Mouse (Mus musculus) MEL (cell line): ENCODE measurements around the gene Wbp2. TPM values are rescaled to one million over a fixed set of nuclear protein-coding genes. Genes with fewer than 3 reads are reported as not detected.
A peak's percentile ranks its signal among the peaks of the same experiment; 100 is the strongest.

Experiments
- DNase-seq: peaks from one replicate; pipeline ENCODE4 v3.0.0; 2011; ENCODE audit warnings: low read depth, low spot score
- H3K27ac ChIP-seq: 2 replicates; pipeline ENCODE4 v1.5.1; 2012; ENCODE audit warnings: low read depth, mild to moderate bottlenecking, control low read depth, low read length, moderate library complexity; ENCODE audit not compliant: control insufficient read depth
- H3K27me3 ChIP-seq, 2 experiments: fragments of 150-350 bp in 1 of 2; sonication (generic) in 1 of 2; 2 replicates each; pipeline ENCODE4 v1.6.1; 2012; ENCODE audit warnings: low read length in 2 of 2, mild to moderate bottlenecking in 2 of 2, improper control_type of control experiment in 1 of 2, moderate library complexity in 1 of 2; ENCODE audit not compliant: insufficient read depth in 2 of 2, control insufficient read depth in 1 of 2
- H3K36me3 ChIP-seq, 2 experiments: 2 replicates each; pipeline ENCODE4 v1.6.1; 2012 to 2014; ENCODE audit warnings: low read length in 2 of 2, improper control_type of control experiment in 1 of 2, inconsistent platforms in 1 of 2, mild to moderate bottlenecking in 1 of 2; ENCODE audit not compliant: insufficient read depth in 2 of 2, control insufficient read depth in 1 of 2
- H3K4me1 ChIP-seq, 2 experiments: fragments of 150-350 bp in 1 of 2; sonication (generic) in 1 of 2; 2 replicates each; pipeline ENCODE4 v1.6.1; 2012; ENCODE audit warnings: low read length in 2 of 2, improper control_type of control experiment in 1 of 2, mild to moderate bottlenecking in 1 of 2; ENCODE audit not compliant: insufficient read depth in 2 of 2, control insufficient read depth in 1 of 2
- H3K4me3 ChIP-seq, 2 experiments: fragments of 150-350 bp in 1 of 2; sonication (generic) in 1 of 2; 2 replicates each; pipeline ENCODE4 v1.5.1; 2012; ENCODE audit warnings: low read depth in 2 of 2, low read length in 2 of 2, mild to moderate bottlenecking in 2 of 2, moderate library complexity in 2 of 2, control low read depth in 1 of 2, improper control_type of control experiment in 1 of 2; ENCODE audit not compliant: control insufficient read depth in 1 of 2, insufficient read depth in 1 of 2
- H3K79me2 ChIP-seq: 2 replicates; pipeline ENCODE4 v1.6.1; 2012; ENCODE audit warnings: mild to moderate bottlenecking, low read length, moderate library complexity; ENCODE audit not compliant: control insufficient read depth, poor library complexity, insufficient read depth
- H3K9ac ChIP-seq: 2 replicates; pipeline ENCODE4 v1.6.1; 2012; ENCODE audit warnings: low read depth, mild to moderate bottlenecking, control low read depth, low read length, moderate library complexity; ENCODE audit not compliant: control insufficient read depth, poor library complexity, severe bottlenecking
- H3K9me3 ChIP-seq: fragments of 150-350 bp; sonication (generic); replicated peaks from 2 replicates; pipeline ENCODE4 v1.6.1; 2012; ENCODE audit warnings: mild to moderate bottlenecking, low read length, improper control_type of control experiment, moderate library complexity; ENCODE audit not compliant: insufficient read depth
- BHLHE40 ChIP-seq: IDR thresholded peaks from 2 replicates; pipeline ENCODE4 v1.6.1; 2012; ENCODE audit warnings: low read depth, mild to moderate bottlenecking, inconsistent platforms, low read length, improper control_type of control experiment, borderline replicate concordance
- CHD2 ChIP-seq: IDR thresholded peaks from 2 replicates; pipeline ENCODE4 v1.6.1; 2011; ENCODE audit warnings: low read length, improper control_type of control experiment
- CTCF ChIP-seq, 3 experiments: IDR thresholded peaks in 2 of 3; conservative IDR thresholded peaks in 1 of 3; 2 replicates each; pipeline ENCODE4 v1.5.1; 2011 to 2012; ENCODE audit warnings: low read length in 3 of 3, low read depth in 2 of 3, mild to moderate bottlenecking in 2 of 3, improper control_type of control experiment in 1 of 3, inconsistent platforms in 1 of 3, mixed read lengths in 1 of 3, moderate library complexity in 1 of 3; ENCODE audit not compliant: control insufficient read depth in 1 of 3, insufficient read depth in 1 of 3, poor library complexity in 1 of 3, severe bottlenecking in 1 of 3
- ETS1 ChIP-seq: IDR thresholded peaks from 2 replicates; pipeline ENCODE4 v1.6.1; 2012; ENCODE audit warnings: low read depth, mild to moderate bottlenecking, inconsistent platforms, low read length, improper control_type of control experiment, moderate library complexity
- GABPA ChIP-seq: IDR thresholded peaks from 2 replicates; pipeline ENCODE4 v1.6.1; 2012; ENCODE audit warnings: low read depth, mild to moderate bottlenecking, inconsistent platforms, low read length, improper control_type of control experiment, moderate library complexity
- GATA1 ChIP-seq: IDR thresholded peaks from 2 replicates; pipeline ENCODE4 v1.6.1; 2011; ENCODE audit warnings: low read depth, low read length, improper control_type of control experiment
- HCFC1 ChIP-seq: IDR thresholded peaks from 2 replicates; pipeline ENCODE4 v1.6.1; 2012; ENCODE audit warnings: low read depth, mild to moderate bottlenecking, inconsistent platforms, low read length, improper control_type of control experiment, moderate library complexity
- MAFK ChIP-seq: IDR thresholded peaks from 2 replicates; pipeline ENCODE4 v1.6.1; 2011; ENCODE audit warnings: low read depth, mild to moderate bottlenecking, low read length, improper control_type of control experiment, borderline replicate concordance
- MAX ChIP-seq: IDR thresholded peaks from 2 replicates; pipeline ENCODE4 v1.6.1; 2011; ENCODE audit warnings: low read length, improper control_type of control experiment
- MAZ ChIP-seq: IDR thresholded peaks from 2 replicates; pipeline ENCODE4 v1.6.1; 2012; ENCODE audit warnings: low read depth, mild to moderate bottlenecking, inconsistent platforms, low read length, improper control_type of control experiment
- MEF2A ChIP-seq: IDR thresholded peaks from 2 replicates; pipeline ENCODE4 v1.6.1; 2014; ENCODE audit warnings: low read depth, mild to moderate bottlenecking, inconsistent platforms, low read length, improper control_type of control experiment; ENCODE audit not compliant: poor library complexity, insufficient replicate concordance, severe bottlenecking; ENCODE audit errors: extremely low read depth
- MYB ChIP-seq: IDR thresholded peaks from 2 replicates; pipeline ENCODE4 v1.6.1; 2011; ENCODE audit warnings: mild to moderate bottlenecking, low read depth, low read length, improper control_type of control experiment
- MYC ChIP-seq: IDR thresholded peaks from 2 replicates; pipeline ENCODE4 v1.6.1; 2011; ENCODE audit warnings: low read depth, mild to moderate bottlenecking, low read length, improper control_type of control experiment, moderate library complexity
- NRF1 ChIP-seq: IDR thresholded peaks from 2 replicates; pipeline ENCODE4 v1.6.1; 2014; ENCODE audit warnings: low read depth, mild to moderate bottlenecking, inconsistent platforms, low read length, improper control_type of control experiment, moderate library complexity; ENCODE audit not compliant: poor library complexity, insufficient read depth, severe bottlenecking
- RCOR1 ChIP-seq: IDR thresholded peaks from 2 replicates; pipeline ENCODE4 v1.6.1; 2012; ENCODE audit warnings: low read depth, mild to moderate bottlenecking, inconsistent platforms, low read length, improper control_type of control experiment
- SMC3 ChIP-seq: IDR thresholded peaks from 2 replicates; pipeline ENCODE4 v1.6.1; 2011; ENCODE audit warnings: low read depth, low read length, improper control_type of control experiment
- TCF12 ChIP-seq: IDR thresholded peaks from 2 replicates; pipeline ENCODE4 v1.6.1; 2014; ENCODE audit warnings: low read depth, mild to moderate bottlenecking, inconsistent platforms, low read length, improper control_type of control experiment, moderate library complexity
- UBTF ChIP-seq: IDR thresholded peaks from 2 replicates; pipeline ENCODE4 v1.6.1; 2012; ENCODE audit warnings: low read depth, mild to moderate bottlenecking, inconsistent platforms, low read length, improper control_type of control experiment, moderate library complexity, borderline replicate concordance; ENCODE audit not compliant: insufficient read depth
- USF1 ChIP-seq: IDR thresholded peaks from 2 replicates; pipeline ENCODE4 v1.6.1; 2014; ENCODE audit warnings: low read depth, mild to moderate bottlenecking, inconsistent platforms, low read length, improper control_type of control experiment, moderate library complexity
- ZKSCAN1 ChIP-seq: IDR thresholded peaks from 2 replicates; pipeline ENCODE4 v1.6.1; 2012; ENCODE audit warnings: low read depth, mild to moderate bottlenecking, inconsistent platforms, low read length, improper control_type of control experiment, moderate library complexity
- ZMIZ1 ChIP-seq: IDR thresholded peaks from 2 replicates; pipeline ENCODE4 v1.6.1; 2012; ENCODE audit warnings: low read depth, mild to moderate bottlenecking, inconsistent platforms, low read length, improper control_type of control experiment, moderate library complexity
- ZNF384 ChIP-seq: IDR thresholded peaks from 2 replicates; pipeline ENCODE4 v1.6.1; 2012; ENCODE audit warnings: low read depth, mild to moderate bottlenecking, inconsistent platforms, low read length, improper control_type of control experiment
- polyA plus RNA-seq, 2 experiments: library from polyadenylated mRNA; stranded (reverse) in 1 of 2; unstranded in 1 of 2; fragments of >175 nt in 1 of 2; fragments of >200 nt in 1 of 2; gene quantifications; 2 replicates each; pipeline versions ENCODE4 v1.2.1 to v1.2.4; 2012; ENCODE audit warnings: low replicate concordance in 2 of 2, low read depth in 1 of 2; ENCODE audit not compliant: insufficient read length in 2 of 2, insufficient read depth in 1 of 2, missing spikeins in 1 of 2
- total RNA-seq: library from RNA; depleted of rRNA; stranded (reverse); fragments of 300-350 nt; gene quantifications from 2 replicates; pipeline ENCODE4 v1.2.3, GENCODE M21; 2012

The Wbp2 gene
- total and polyA plus RNA-seq, 3 experiments = 16.5 to 75.8 TPM; not detected in 1

GRCm38 (mm10) chr11:116102472-116102871, 15.7 kb upstream of the Wbp2 start:
- H3K27ac ChIP-seq = no peak overlapping the region
- H3K9ac ChIP-seq = no peak overlapping the region
- DNase-seq = no peak

GRCm38 (mm10) chr11:116101931-116102381, 15.2 kb upstream of the Wbp2 start:
- Histone ChIP-seq H3K4me1 (peaks cover 11 to 29% of the 10 kb centered on the region in 2 experiments), H3K36me3 (peaks cover 0 to 24% of the 10 kb centered on the region in 2 experiments; a peak in 2 of 4 replicates), H3K27me3 (no peaks in the 10 kb centered on the region), H3K9me3 (no peaks in the 10 kb centered on the region), H3K79me2 (no peaks in the 10 kb centered on the region), H3K4me3 (no peak overlapping the region), H3K9ac (no peak overlapping the region), H3K27ac (no peak overlapping the region)
- 0 out of 6 replicates have a peak, but pooled peaks of 1 of the 3 experiments have one; percentile 2 for TF ChIP-seq CTCF (IDR thresholded peaks at IDR 0.05 in 2 of 3, conservative IDR thresholded peaks at IDR 0.05 in 1 of 3; ENCODE audit: control insufficient read depth in 1 of 3, insufficient read depth in 1 of 3, low read depth in 2 of 3, low read length in 3 of 3, poor library complexity in 1 of 3, severe bottlenecking in 1 of 3)
- TF ChIP-seq RCOR1 = no peak
- no peak for DNase-seq

More at GRCm38 (mm10) chr11:116102472-116102871, 15.7 kb upstream of the Wbp2 start:
- Histone ChIP-seq H3K79me2 (no peaks in the 10 kb centered on the region), H3K9me3 (no peaks in the 10 kb centered on the region), H3K27me3 (no peaks in the 10 kb centered on the region), H3K4me1 (peaks cover 11 to 29% of the 10 kb centered on the region in 2 experiments), H3K4me3 (no peak overlapping the region), H3K36me3 (peaks cover 0 to 24% of the 10 kb centered on the region in 2 experiments; a peak in 2 of 4 replicates)
- TF ChIP-seq ZNF384 = peak; percentile 85
- no peak for TF ChIP-seq ETS1
- TF ChIP-seq GABPA = no peak

- TF ChIP-seq GABPA (no peak), MEF2A (no peak), USF1 (no peak), CHD2 (no peak), MAZ (no peak), ETS1 (no peak), MAFK (no peak), ZNF384 (no peak), HCFC1 (no peak), NRF1 (no peak), UBTF (no peak), TCF12 (no peak), SMC3 (no peak), BHLHE40 (no peak), MAX (no peak), GATA1 (no peak), ZMIZ1 (no peak), MYB (no peak), MYC (no peak), ZKSCAN1 (no peak)
- Histone ChIP-seq H3K4me1 (peaks cover 13 to 29% of the 10 kb centered on the region in 2 experiments), H3K27ac (no peak overlapping the region), H3K36me3 (peaks cover 0 to 28% of the 10 kb centered on the region in 2 experiments; a peak in 2 of 4 replicates), H3K9ac (no peak overlapping the region), H3K27me3 (no peaks in the 10 kb centered on the region), H3K9me3 (no peaks in the 10 kb centered on the region), H3K79me2 (no peaks in the 10 kb centered on the region), H3K4me3 (no peak overlapping the region)
- DNase-seq = no peak
These were observed 14.0 kb upstream of the Wbp2 start for GRCm38 (mm10) chr11:116100839-116101238.
